In genomic region chr2:181307144-181307804, GRCm38 (mm10) we compare ENCODE assay signal across 8 mouse cellular contexts. TPM values are rescaled to one million over a fixed set of nuclear protein-coding genes. Genes with fewer than 3 reads are reported as not detected.
DNase-seq lines count a peak whose midpoint lies in the region; ATAC-seq and TF ChIP-seq lines count a peak whose summit lies in the region.

No protein-coding gene starts in this region.

- WGBS in heart, embryonic 12.5 days, result 10% methylated on average over 30 of the region's 30 CpGs
- 10% methylated on average over 30 of the region's 30 CpGs for WGBS in heart, embryonic 10.5 days
- 10% methylated on average over 30 of the region's 30 CpGs for WGBS in forebrain, embryonic 11.5 days
- WGBS in intestine, embryonic 15.5 days, result 11% methylated on average over 30 of the region's 30 CpGs
- WGBS in limb, embryonic 13.5 days, result 9% methylated on average over 30 of the region's 30 CpGs
- 12% methylated on average over 30 of the region's 30 CpGs for WGBS in stomach, postnatal 0 days

- TF ChIP-seq EP300 in stomach, postnatal 0 days (optimal IDR thresholded peaks at IDR 0.05), result no peak

- ATAC-seq in heart, embryonic 12.5 days (ENCODE audit: insufficient number of reproducible peaks, low FRiP score), result no peak
- peak; percentile 60 for ATAC-seq in forebrain, embryonic 11.5 days (replicated peaks; ENCODE audit: low FRiP score)
- ATAC-seq in intestine, embryonic 15.5 days, result peak; percentile 28; the same call in 1 of the 2 replicates
- ATAC-seq in limb, embryonic 13.5 days (ENCODE audit: low FRiP score, low read depth), result no peak
- ATAC-seq in monocyte, adult 5-6 weeks (replicated peaks; ENCODE audit: insufficient number of reproducible peaks, low FRiP score, low TSS enrichment, poor library complexity, severe bottlenecking), result peak; percentile 59; the same call in 1 of the 2 replicates
- peak; percentile 71; the same call in 1 of the 2 replicates for ATAC-seq in stomach, postnatal 0 days (ENCODE audit: low FRiP score, low TSS enrichment)

- 0 out of 2 replicates have a peak overlapping the region, but pooled peaks have one; percentile 51 for H3K9ac ChIP-seq in heart, embryonic 12.5 days
- no peak overlapping the region for H3K9ac ChIP-seq in forebrain, embryonic 11.5 days (ENCODE audit: low read length)
- H3K9ac ChIP-seq in intestine, embryonic 15.5 days, result no peak overlapping the region
- H3K9ac ChIP-seq in limb, embryonic 13.5 days, result no peak overlapping the region
- no peak overlapping the region for H3K9ac ChIP-seq in stomach, postnatal 0 days (ENCODE audit: low read length)

- peak; percentile 72 for TF ChIP-seq CTCF in stomach, postnatal 0 days (IDR thresholded peaks at IDR 0.05; ENCODE audit: low read depth)

- DNase-seq in heart, embryonic 10.5 days (ENCODE audit: low spot score), result no peak
- peak; percentile 52 for DNase-seq in cerebellum, adult 11 months
- peak; percentile 77 for DNase-seq in forebrain, embryonic 11.5 days (ENCODE audit: low spot score)
- peak; percentile 59 for DNase-seq in stomach, postnatal 0 days (ENCODE audit: low spot score)

- H3K27me3 ChIP-seq in heart, embryonic 12.5 days (replicated peaks), result peaks cover 62% of the 10 kb centered on the region
- H3K27me3 ChIP-seq in heart, embryonic 10.5 days (ENCODE audit: insufficient read depth, poor library complexity, severe bottlenecking), result peaks cover 65% of the 10 kb centered on the region
- H3K27me3 ChIP-seq in forebrain, embryonic 11.5 days (ENCODE audit: control insufficient read depth, insufficient read depth, low read length), result peaks cover 8% of the 10 kb centered on the region; the same call in 1 of the 2 replicates
- peaks cover 16% of the 10 kb centered on the region for H3K27me3 ChIP-seq in intestine, embryonic 15.5 days (replicated peaks)
- peaks cover 65% of the 10 kb centered on the region for H3K27me3 ChIP-seq in limb, embryonic 13.5 days
- no peaks in the 10 kb centered on the region for H3K27me3 ChIP-seq in stomach, postnatal 0 days (ENCODE audit: control insufficient read depth, insufficient read depth, low read length)

- 0 out of 2 replicates have a peak, but pooled peaks cover 2% of the 10 kb centered on the region for H3K36me3 ChIP-seq in heart, embryonic 12.5 days
- no peaks in the 10 kb centered on the region for H3K36me3 ChIP-seq in heart, embryonic 10.5 days
- no peaks in the 10 kb centered on the region; the same call in 1 of the 2 replicates for H3K36me3 ChIP-seq in forebrain, embryonic 11.5 days (ENCODE audit: control insufficient read depth, insufficient read depth, low read length)
- H3K36me3 ChIP-seq in intestine, embryonic 15.5 days, result no peaks in the 10 kb centered on the region
- no peaks in the 10 kb centered on the region for H3K36me3 ChIP-seq in limb, embryonic 13.5 days
- H3K36me3 ChIP-seq in stomach, postnatal 0 days (ENCODE audit: control insufficient read depth, insufficient read depth, low read length), result no peaks in the 10 kb centered on the region

- no peak overlapping the region for H3K27ac ChIP-seq in heart, embryonic 12.5 days (ENCODE audit: poor library complexity, severe bottlenecking)
- H3K27ac ChIP-seq in heart, embryonic 10.5 days, result no peak overlapping the region
- no peak overlapping the region for H3K27ac ChIP-seq in forebrain, embryonic 11.5 days (ENCODE audit: low read depth, low read length)
- no peak overlapping the region for H3K27ac ChIP-seq in intestine, embryonic 15.5 days
- no peak overlapping the region for H3K27ac ChIP-seq in limb, embryonic 13.5 days
- no peak overlapping the region for H3K27ac ChIP-seq in stomach, postnatal 0 days (replicated peaks)

- 0 out of 2 replicates have a peak overlapping the region, but pooled peaks have one; percentile 3 for H3K4me3 ChIP-seq in heart, embryonic 12.5 days
- H3K4me3 ChIP-seq in heart, embryonic 10.5 days, result no peak overlapping the region
- no peak overlapping the region for H3K4me3 ChIP-seq in forebrain, embryonic 11.5 days (ENCODE audit: low read depth, low read length)
- H3K4me3 ChIP-seq in intestine, embryonic 15.5 days (replicated peaks), result no peak overlapping the region
- peak overlapping the region; percentile 14; the same call in 1 of the 2 replicates for H3K4me3 ChIP-seq in limb, embryonic 13.5 days
- H3K4me3 ChIP-seq in stomach, postnatal 0 days (ENCODE audit: low read depth, low read length), result no peak overlapping the region

- no peaks in the 10 kb centered on the region for H3K9me3 ChIP-seq in heart, embryonic 12.5 days (replicated peaks)
- no peaks in the 10 kb centered on the region for H3K9me3 ChIP-seq in heart, embryonic 10.5 days
- no peaks in the 10 kb centered on the region for H3K9me3 ChIP-seq in forebrain, embryonic 11.5 days (ENCODE audit: control insufficient read depth, low read length)
- no peaks in the 10 kb centered on the region for H3K9me3 ChIP-seq in intestine, embryonic 15.5 days
- H3K9me3 ChIP-seq in limb, embryonic 13.5 days, result no peaks in the 10 kb centered on the region
- H3K9me3 ChIP-seq in stomach, postnatal 0 days (ENCODE audit: control insufficient read depth, low read length), result no peaks in the 10 kb centered on the region

- H3K4me1 ChIP-seq in heart, embryonic 12.5 days (replicated peaks), result no peaks in the 10 kb centered on the region; the same call in 1 of the 2 replicates
- no peaks in the 10 kb centered on the region for H3K4me1 ChIP-seq in heart, embryonic 10.5 days
- H3K4me1 ChIP-seq in forebrain, embryonic 11.5 days (replicated peaks; ENCODE audit: control insufficient read depth, insufficient read depth, low read length), result peaks cover 3% of the 10 kb centered on the region; the same call in 1 of the 2 replicates
- H3K4me1 ChIP-seq in intestine, embryonic 15.5 days (replicated peaks), result no peaks in the 10 kb centered on the region
- H3K4me1 ChIP-seq in limb, embryonic 13.5 days, result 0 out of 2 replicates have a peak, but pooled peaks cover 7% of the 10 kb centered on the region
- no peaks in the 10 kb centered on the region for H3K4me1 ChIP-seq in stomach, postnatal 0 days (replicated peaks; ENCODE audit: control insufficient read depth, insufficient read depth)

- H3K4me2 ChIP-seq in heart, embryonic 12.5 days, result peak overlapping the region; percentile 48
- 0 out of 2 replicates have a peak overlapping the region, but pooled peaks have one; percentile 15 for H3K4me2 ChIP-seq in forebrain, embryonic 11.5 days (ENCODE audit: low read depth, low read length, severe bottlenecking)
- peak overlapping the region; percentile 20; the same call in 1 of the 2 replicates for H3K4me2 ChIP-seq in intestine, embryonic 15.5 days (replicated peaks)
- H3K4me2 ChIP-seq in limb, embryonic 13.5 days (replicated peaks), result peak overlapping the region; percentile 36
- 0 out of 2 replicates have a peak overlapping the region, but pooled peaks have one; percentile 8 for H3K4me2 ChIP-seq in stomach, postnatal 0 days (replicated peaks; ENCODE audit: low read depth)

RNA-seq across cellular contexts. Expression of gene Stmn3, which starts 7.0 kb away (rescaled TPM):
- 0.45 and 0.80 TPM in 2 replicates for polyA plus RNA-seq in heart, embryonic 12.5 days (2016; fragmentation: Nextera tagmentation; extraction: Ambion mirVana)
- polyA plus RNA-seq in heart, embryonic 10.5 days (2016; fragmentation: Nextera tagmentation; extraction: Ambion mirVana), result 0.37 and 1.0 TPM in 2 replicates
- 212 and 228 TPM in 2 replicates for polyA plus RNA-seq in forebrain, embryonic 11.5 days (2014; fragmentation: Nextera tagmentation; extraction: Ambion mirVana)
- 44.0 and 44.1 TPM in 2 replicates for polyA plus RNA-seq in intestine, embryonic 15.5 days (2015; fragmentation: Nextera tagmentation; extraction: Ambion mirVana)
- polyA plus RNA-seq in limb, embryonic 13.5 days (2015; fragmentation: Nextera tagmentation; extraction: Ambion mirVana), result 0.84 and 3.3 TPM in 2 replicates
- total RNA-seq in monocyte, adult 5-6 weeks (2017), result not detected in 3 replicates
- 26.3 and 28.9 TPM in 2 replicates for polyA plus RNA-seq in stomach, postnatal 0 days (2015; fragmentation: Nextera tagmentation; extraction: Ambion mirVana)

RNA-seq across cellular contexts. Expression of gene Rtel1, which starts 12.3 kb away (rescaled TPM):
- polyA plus RNA-seq in heart, embryonic 12.5 days (2016; fragmentation: Nextera tagmentation; extraction: Ambion mirVana), result 29.0 and 30.0 TPM in 2 replicates
- 46.0 and 50.6 TPM in 2 replicates for polyA plus RNA-seq in heart, embryonic 10.5 days (2016; fragmentation: Nextera tagmentation; extraction: Ambion mirVana)
- polyA plus RNA-seq in forebrain, embryonic 11.5 days (2014; fragmentation: Nextera tagmentation; extraction: Ambion mirVana), result 66.5 and 68.3 TPM in 2 replicates
- polyA plus RNA-seq in intestine, embryonic 15.5 days (2015; fragmentation: Nextera tagmentation; extraction: Ambion mirVana), result 30.3 and 32.8 TPM in 2 replicates
- polyA plus RNA-seq in limb, embryonic 13.5 days (2015; fragmentation: Nextera tagmentation; extraction: Ambion mirVana), result 43.2 and 48.8 TPM in 2 replicates
- 34.6 to 46.3 TPM (median 37.2 TPM) in 3 replicates for total RNA-seq in monocyte, adult 5-6 weeks (2017)
- polyA plus RNA-seq in stomach, postnatal 0 days (2015; fragmentation: Nextera tagmentation; extraction: Ambion mirVana), result 9.0 and 9.3 TPM in 2 replicates

RNA-seq across cellular contexts. Expression of gene Gmeb2, which starts 19.4 kb away (rescaled TPM):
- 10.3 and 10.7 TPM in 2 replicates for polyA plus RNA-seq in heart, embryonic 12.5 days (2016; fragmentation: Nextera tagmentation; extraction: Ambion mirVana)
- polyA plus RNA-seq in heart, embryonic 10.5 days (2016; fragmentation: Nextera tagmentation; extraction: Ambion mirVana), result 13.1 and 13.2 TPM in 2 replicates
- polyA plus RNA-seq in forebrain, embryonic 11.5 days (2014; fragmentation: Nextera tagmentation; extraction: Ambion mirVana), result 21.7 and 22.9 TPM in 2 replicates
- 11.3 and 13.2 TPM in 2 replicates for polyA plus RNA-seq in intestine, embryonic 15.5 days (2015; fragmentation: Nextera tagmentation; extraction: Ambion mirVana)
- polyA plus RNA-seq in limb, embryonic 13.5 days (2015; fragmentation: Nextera tagmentation; extraction: Ambion mirVana), result 16.5 and 17.8 TPM in 2 replicates
- 25.1 to 36.4 TPM (median 35.7 TPM) in 3 replicates for total RNA-seq in monocyte, adult 5-6 weeks (2017)
- polyA plus RNA-seq in stomach, postnatal 0 days (2015; fragmentation: Nextera tagmentation; extraction: Ambion mirVana), result 4.9 and 5.5 TPM in 2 replicates

RNA-seq across cellular contexts. Expression of gene Zgpat, which starts 57.5 kb away (rescaled TPM):
- 33.8 and 33.9 TPM in 2 replicates for polyA plus RNA-seq in heart, embryonic 12.5 days (2016; fragmentation: Nextera tagmentation; extraction: Ambion mirVana)
- 36.9 and 38.0 TPM in 2 replicates for polyA plus RNA-seq in heart, embryonic 10.5 days (2016; fragmentation: Nextera tagmentation; extraction: Ambion mirVana)
- 52.3 and 54.7 TPM in 2 replicates for polyA plus RNA-seq in forebrain, embryonic 11.5 days (2014; fragmentation: Nextera tagmentation; extraction: Ambion mirVana)
- 35.7 and 36.7 TPM in 2 replicates for polyA plus RNA-seq in intestine, embryonic 15.5 days (2015; fragmentation: Nextera tagmentation; extraction: Ambion mirVana)
- polyA plus RNA-seq in limb, embryonic 13.5 days (2015; fragmentation: Nextera tagmentation; extraction: Ambion mirVana), result 43.9 and 49.5 TPM in 2 replicates
- 65.6 to 98.9 TPM (median 66.9 TPM) in 3 replicates for total RNA-seq in monocyte, adult 5-6 weeks (2017)
- 15.5 and 18.2 TPM in 2 replicates for polyA plus RNA-seq in stomach, postnatal 0 days (2015; fragmentation: Nextera tagmentation; extraction: Ambion mirVana)

RNA-seq across cellular contexts. Expression of gene Arfrp1, which starts 57.9 kb away (rescaled TPM):
- 50.0 and 54.1 TPM in 2 replicates for polyA plus RNA-seq in heart, embryonic 12.5 days (2016; fragmentation: Nextera tagmentation; extraction: Ambion mirVana)
- polyA plus RNA-seq in heart, embryonic 10.5 days (2016; fragmentation: Nextera tagmentation; extraction: Ambion mirVana), result 64.1 and 65.6 TPM in 2 replicates
- polyA plus RNA-seq in forebrain, embryonic 11.5 days (2014; fragmentation: Nextera tagmentation; extraction: Ambion mirVana), result 64.5 and 77.0 TPM in 2 replicates
- 55.4 and 58.3 TPM in 2 replicates for polyA plus RNA-seq in intestine, embryonic 15.5 days (2015; fragmentation: Nextera tagmentation; extraction: Ambion mirVana)
- 77.1 and 79.2 TPM in 2 replicates for polyA plus RNA-seq in limb, embryonic 13.5 days (2015; fragmentation: Nextera tagmentation; extraction: Ambion mirVana)
- 51.2 to 71.0 TPM (median 67.9 TPM) in 3 replicates for total RNA-seq in monocyte, adult 5-6 weeks (2017)
- polyA plus RNA-seq in stomach, postnatal 0 days (2015; fragmentation: Nextera tagmentation; extraction: Ambion mirVana), result 30.1 and 33.7 TPM in 2 replicates

Comparison
In these comparisons a context has a peak if more than half of its experiments do, and no peak if none do; other contexts are left out.
1. H3K4me3 ChIP-seq: peak in heart, embryonic 12.5 days (single experiment) and limb, embryonic 13.5 days (single experiment); none in heart, embryonic 10.5 days (single experiment), forebrain, embryonic 11.5 days (single experiment), intestine, embryonic 15.5 days (single experiment) and stomach, postnatal 0 days (single experiment).
2. ATAC-seq: peak in forebrain, embryonic 11.5 days (single experiment), intestine, embryonic 15.5 days (single experiment), monocyte, adult 5-6 weeks (single experiment) and stomach, postnatal 0 days (single experiment); none in heart, embryonic 12.5 days (single experiment) and limb, embryonic 13.5 days (single experiment).
3. Peak in every context shown above with its lines, with median percentiles within 50 percentile points of each other: H3K4me2 ChIP-seq.